Mouse (Mus musculus) lung, postnatal 36 days (tissue): ENCODE data around the gene Cntnap1.
"Not testable (repeated sequence)": the region's sequence is repeated elsewhere in the genome, so short reads cannot be mapped to it uniquely, and the experiment has no call there.

Experiments used
- DNase-seq: peaks from one replicate; pipeline ENCODE4 v3.0.0; 2022; ENCODE audit warnings: mixed read lengths

Gene Cntnap1

GRCm38 (mm10) chr11:101151063-101151462 is 19.3 kb upstream of the Cntnap1 start:
- no peak for DNase-seq

DNA sequence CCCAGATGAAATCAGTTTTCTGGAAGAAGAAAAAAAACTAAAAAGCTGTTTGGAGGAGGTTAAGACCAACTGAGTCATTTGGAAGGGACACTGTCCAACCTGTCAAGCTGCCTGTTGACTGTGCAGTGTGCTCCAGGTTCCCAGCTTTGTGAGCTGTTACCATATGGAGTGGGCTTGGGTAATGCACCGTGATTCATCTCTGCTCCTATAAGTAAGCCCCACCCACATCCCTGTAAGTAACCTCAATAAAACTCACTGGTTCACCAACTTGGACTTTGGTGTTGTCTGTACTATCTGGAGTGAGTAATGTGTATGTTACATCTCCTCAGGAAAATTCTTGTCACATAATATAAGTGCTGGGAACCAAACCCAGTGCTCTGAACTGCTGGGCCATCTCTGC is 17.5 kb upstream of the Cntnap1 start:
- no peak for DNase-seq

- DNase-seq = no peak
These were observed 15.7 kb upstream of the Cntnap1 start for GRCm38 (mm10) chr11:101154648-101155047.

DNA sequence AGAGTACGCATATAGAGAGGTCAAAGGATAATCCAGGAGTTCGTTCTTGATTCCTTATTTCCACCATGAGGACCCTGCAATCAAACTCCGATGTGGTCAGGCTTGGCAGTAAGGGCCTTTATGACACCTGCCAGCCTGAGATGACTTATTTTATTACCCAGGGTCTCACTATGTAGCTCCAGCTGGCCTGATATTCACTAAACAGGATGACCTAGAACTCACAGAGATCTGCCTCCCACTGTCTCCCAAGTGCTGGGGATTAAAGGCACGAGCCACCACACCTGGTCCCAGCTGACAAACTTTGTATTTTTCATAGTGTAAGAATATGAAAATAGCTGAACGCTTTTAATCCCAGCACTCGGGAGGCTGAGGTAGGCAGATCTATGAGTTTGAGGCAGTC is 15.2 kb upstream of the Cntnap1 start:
- no peak for DNase-seq

- peak; percentile 62 for DNase-seq
These were observed 14.5 kb upstream of the Cntnap1 start, which contains the start of gene Tubg2 for GRCm38 (mm10) chr11:101155728-101156371. TSS of gene Tubg2 (plus strand) at chr11:101155907.

GRCm38 (mm10) chr11:101160151-101160550 is 10.2 kb upstream of the Cntnap1 start:
- DNase-seq = not testable (repeated sequence)

GRCm38 (mm10) chr11:101160981-101161505 is 9.3 kb upstream of the Cntnap1 start:
- not testable (repeated sequence) for DNase-seq

GRCm38 (mm10) chr11:101161551-101161950 is 8.8 kb upstream of the Cntnap1 start:
- DNase-seq = no peak

DNA sequence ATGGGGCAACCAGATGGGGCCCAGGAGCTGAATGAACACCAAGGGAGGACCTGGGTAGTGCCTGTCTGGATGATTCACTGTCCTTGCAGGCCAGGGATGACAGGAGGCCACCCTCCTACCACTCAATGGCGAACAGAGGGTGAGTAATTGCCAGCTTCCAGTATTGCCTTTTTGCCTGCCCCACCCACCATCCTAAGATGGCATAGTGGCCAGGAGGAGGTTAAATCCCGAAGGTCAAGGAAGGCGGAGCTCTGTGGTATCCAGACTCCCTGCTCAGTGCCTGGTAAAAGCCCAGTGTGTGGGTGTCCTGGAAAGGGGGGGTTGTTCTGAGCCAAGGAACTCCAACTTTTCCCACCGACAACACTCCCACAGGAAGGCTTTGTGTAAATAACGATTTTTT is 8.0 kb upstream of the Cntnap1 start:
- DNase-seq = no peak

GRCm38 (mm10) chr11:101162772-101163171 is 7.6 kb upstream of the Cntnap1 start:
- DNase-seq = peak; percentile 72

GRCm38 (mm10) chr11:101163476-101164350 is 6.6 kb upstream of the Cntnap1 start:
- DNase-seq = no peak

DNA sequence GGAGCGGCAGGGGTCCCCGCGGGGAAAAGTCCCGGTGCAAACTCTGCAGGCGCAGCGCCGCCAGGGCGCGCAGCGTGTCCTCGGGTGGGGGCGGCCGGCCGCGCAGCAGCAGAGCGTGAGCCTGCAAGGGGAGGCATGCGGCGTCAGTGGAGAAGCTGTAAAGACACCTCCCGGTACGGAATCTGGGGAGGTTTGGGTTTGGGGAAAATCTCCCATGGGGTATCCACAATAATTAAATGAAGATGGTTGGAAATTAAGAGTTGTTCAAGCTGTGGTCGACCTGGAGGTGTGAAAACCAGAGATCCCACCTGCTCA is 6.0 kb upstream of the Cntnap1 start:
- DNase-seq = no peak

DNA sequence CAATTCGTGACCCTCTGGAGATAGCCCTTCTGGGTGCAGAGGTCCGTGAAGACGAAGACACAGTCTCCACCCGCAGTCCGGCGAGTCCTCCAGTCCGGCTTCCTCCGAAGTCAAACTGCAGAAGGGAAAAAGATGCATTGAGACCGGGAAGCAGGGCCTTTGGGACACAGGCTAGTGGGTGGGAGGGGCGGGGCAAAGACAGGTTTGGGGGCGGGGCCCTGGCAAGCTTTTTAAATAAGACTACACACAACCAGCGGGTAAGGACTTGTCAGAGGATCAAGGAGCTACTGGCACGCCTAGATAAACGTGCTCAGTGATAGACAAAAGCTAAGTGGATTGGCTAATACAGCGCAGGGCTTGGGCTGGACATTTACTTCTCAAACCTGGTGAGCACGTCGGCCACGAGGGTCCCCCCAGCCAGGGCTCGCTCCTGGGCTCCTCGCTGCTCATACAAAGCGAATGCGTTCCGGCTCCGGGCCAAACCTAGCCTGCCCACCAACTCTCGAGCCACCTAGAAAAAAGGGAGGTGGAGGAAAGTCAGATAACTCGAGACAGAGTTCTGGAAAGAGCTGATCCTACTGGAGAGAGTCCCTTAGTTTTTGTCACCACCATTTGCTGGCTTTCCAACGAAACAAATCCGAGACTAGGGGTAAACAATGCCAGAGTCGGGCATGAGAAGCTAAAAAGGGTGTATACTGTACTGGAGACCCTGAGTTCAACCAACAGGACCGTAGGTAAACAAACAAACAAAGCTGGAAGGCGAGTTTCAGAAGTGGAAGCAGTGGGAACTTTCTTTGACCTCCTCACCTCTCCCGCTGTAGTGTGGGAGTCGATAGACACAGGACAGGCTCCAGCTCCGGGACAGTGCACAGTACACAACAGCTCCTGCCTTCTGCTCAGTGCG is 5.4 kb upstream of the Cntnap1 start:
- peak; percentile 44 for DNase-seq

GRCm38 (mm10) chr11:101166357-101166756 is 4.0 kb upstream of the Cntnap1 start:
- no peak for DNase-seq

GRCm38 (mm10) chr11:101167211-101167962 is 2.9 kb upstream of the Cntnap1 start:
- no peak for DNase-seq

- DNase-seq = no peak
These were observed 2.4 kb upstream of the Cntnap1 start for GRCm38 (mm10) chr11:101167963-101168300.

- DNase-seq = peak; percentile 40
These were observed 1.9 kb upstream of the Cntnap1 start for GRCm38 (mm10) chr11:101168301-101168980.

DNA sequence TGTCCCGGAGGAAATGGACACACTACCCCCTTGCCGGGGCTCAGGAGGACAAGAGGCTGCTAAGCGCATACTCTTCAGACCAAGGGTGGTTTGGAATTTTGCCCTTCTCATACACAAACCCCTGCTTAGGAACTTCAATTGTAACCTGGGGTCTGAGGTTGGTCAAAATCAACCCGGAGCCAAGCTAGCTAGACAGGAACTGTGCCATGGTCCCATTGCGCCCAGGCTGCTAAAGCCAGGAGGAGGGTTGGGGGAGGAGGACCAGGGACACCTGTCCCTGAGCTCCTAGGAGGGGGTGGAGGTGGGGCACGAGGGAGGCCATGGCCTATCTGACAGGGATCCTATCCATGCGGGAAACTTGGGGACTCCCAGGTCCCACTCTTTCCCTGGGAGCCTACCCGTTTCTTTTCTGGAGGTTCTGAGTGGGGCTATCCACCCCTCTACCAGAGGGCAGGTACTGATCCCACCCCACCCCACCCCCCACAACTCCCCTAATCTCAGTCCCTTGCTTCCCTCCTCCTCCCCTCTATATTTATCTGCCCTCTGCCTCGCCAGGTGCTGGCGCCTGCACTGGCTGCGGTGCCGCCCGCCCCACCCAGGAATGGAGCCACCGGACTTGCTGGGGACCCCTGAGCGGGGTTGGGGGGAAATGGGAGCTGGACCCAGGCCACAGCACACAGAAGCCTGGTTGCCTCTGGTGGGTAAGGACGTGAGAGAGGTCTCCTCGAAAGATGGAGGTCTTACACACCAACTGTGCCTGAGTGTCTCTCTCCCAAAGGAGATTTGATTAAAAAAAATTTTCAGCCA is 819 bp upstream of the Cntnap1 start:
- DNase-seq = no peak

GRCm38 (mm10) chr11:101170811-101171610 is 688 bp downstream of the Cntnap1 start, which contains the start of gene Plekhh3:
TSS of gene Plekhh3 (minus strand) at chr11:101171351.
- peak; percentile 98 for DNase-seq
